Mouse (Mus musculus) heart, embryonic 10.5 days (tissue): ENCODE measurements around the gene Kpna3. TPM values are rescaled to one million over a fixed set of nuclear protein-coding genes. Genes with fewer than 3 reads are reported as not detected.
"Not testable (repeated sequence)": the region's sequence is repeated elsewhere in the genome, so short reads cannot be mapped to it uniquely, and the experiment has no call there.

Experiments used
- DNase-seq: peaks from one replicate; pipeline ENCODE4 v3.0.0-alpha.2; 2017; ENCODE audit warnings: low spot score
- H3K27ac ChIP-seq: fragments of 300-500 bp; sonication (generic); 2 replicates; pipeline ENCODE4 v1.5.1; 2016; ENCODE audit warnings: mild to moderate bottlenecking
- H3K27me3 ChIP-seq: fragments of 300-500 bp; sonication (generic); 2 replicates; pipeline ENCODE4 v1.6.1; 2016; ENCODE audit warnings: mild to moderate bottlenecking; ENCODE audit not compliant: poor library complexity, insufficient read depth, severe bottlenecking
- H3K36me3 ChIP-seq: fragments of 300-500 bp; sonication (generic); 2 replicates; pipeline ENCODE4 v1.6.1; 2016; ENCODE audit warnings: mild to moderate bottlenecking, moderate library complexity
- H3K4me1 ChIP-seq: fragments of 300-500 bp; sonication (generic); 2 replicates; pipeline ENCODE4 v1.6.1; 2016; ENCODE audit warnings: mild to moderate bottlenecking
- H3K4me3 ChIP-seq: fragments of 300-500 bp; sonication (generic); 2 replicates; pipeline ENCODE4 v1.5.1; 2016; ENCODE audit warnings: mild to moderate bottlenecking, moderate library complexity
- H3K9me3 ChIP-seq: fragments of 300-500 bp; sonication (generic); 2 replicates; pipeline ENCODE4 v1.6.1; 2016; ENCODE audit warnings: mild to moderate bottlenecking, moderate library complexity
- WGBS: fragments of 180-500 bp; shearing (Covaris S2); methylation state at CpG from one replicate; pipeline ENCODE4 v1.1.7; 2016; 5-methylcytosine and 5-hydroxymethylcytosine counted together
- polyA plus RNA-seq: library from polyadenylated mRNA; unstranded; fragments of >200 nt; fragmentation: Nextera tagmentation; extraction: Ambion mirVana; gene quantifications from 2 replicates; pipeline ENCODE4 v1.2.1, GENCODE M21; 2016

Kpna3 gene
- polyA plus RNA-seq, result 46.1 and 53.1 TPM in 2 replicates

DNA sequence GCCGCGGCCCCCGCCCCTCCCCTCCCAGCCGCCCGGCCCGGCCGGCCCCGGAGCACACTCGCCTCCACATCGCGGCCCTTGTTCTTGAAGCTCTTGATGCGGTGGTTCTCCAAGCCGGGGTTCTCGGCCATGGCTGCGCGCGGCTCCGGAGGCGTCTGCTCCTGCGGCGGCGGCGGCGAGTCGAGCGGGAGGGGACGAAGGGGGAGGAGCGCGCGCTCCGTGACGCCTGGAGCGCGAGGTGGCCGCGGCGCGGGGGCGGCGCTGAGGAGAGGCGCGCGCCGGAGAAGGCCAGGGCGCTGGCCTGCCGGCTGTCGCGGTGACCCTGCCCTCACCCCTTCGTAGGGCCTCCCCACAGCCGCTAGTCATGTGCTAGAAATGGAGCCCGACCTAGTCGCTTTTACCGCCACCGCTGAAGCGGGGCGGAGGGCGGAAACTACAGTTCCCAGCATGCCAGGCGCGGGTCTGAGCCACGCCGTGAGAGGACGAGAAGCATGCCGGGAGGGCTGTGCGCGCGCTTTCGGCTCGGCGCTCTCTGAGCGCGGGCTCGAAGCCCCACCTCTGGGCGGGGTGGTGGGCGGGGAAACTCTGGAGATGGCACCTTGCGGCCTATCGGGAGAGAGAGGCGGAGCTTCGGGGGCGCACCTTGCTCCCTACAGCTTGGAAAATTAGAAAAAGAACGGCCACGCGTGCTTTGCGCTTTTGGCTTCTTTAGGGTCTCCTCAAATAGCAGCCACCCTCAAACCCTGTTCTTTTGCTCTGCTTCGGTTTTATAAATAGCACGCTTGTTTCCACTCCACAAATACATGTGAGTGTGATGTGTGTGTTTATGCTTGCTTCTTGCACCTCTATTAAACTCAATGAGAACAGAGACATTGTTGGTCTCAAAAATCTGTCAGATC, at the start of gene Kpna3:
Gene Kpna3, minus strand, starts transcription at position 214 of the 899 bp plus-strand sequence.
- whole genome bisulfite sequencing, result under 1% methylated on average over 84 of the region's 85 CpGs
- H3K9me3 ChIP-seq, result no peaks in the 10 kb centered on the region
- no peaks in the 10 kb centered on the region for H3K27me3 ChIP-seq

DNA sequence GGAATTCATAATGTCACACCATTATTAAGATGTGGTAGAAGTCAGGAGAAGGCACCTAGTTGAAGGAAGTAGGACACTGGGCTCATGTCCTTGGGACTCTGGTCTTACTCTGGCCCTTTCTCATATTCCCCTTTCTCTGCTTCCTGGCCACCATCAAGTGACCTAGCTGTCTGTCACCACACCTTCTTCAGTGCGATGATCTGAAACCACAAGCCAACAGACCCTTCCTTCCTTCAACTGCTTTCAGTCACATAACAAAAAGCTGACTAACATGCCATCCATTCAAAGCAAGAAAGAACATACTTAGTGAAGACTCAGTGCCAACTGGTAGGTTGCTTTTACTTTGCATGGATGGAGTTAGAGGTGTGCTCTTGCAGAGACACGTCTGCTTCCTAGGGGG, 20.7 kb upstream of the Kpna3 start:
- no peaks in the 10 kb centered on the region for H3K27me3 ChIP-seq
- no peak overlapping the region for H3K27ac ChIP-seq
- 43% methylated on average over 2 of the region's 2 CpGs for WGBS
- no peaks in the 10 kb centered on the region for H3K36me3 ChIP-seq
- no peak for DNase-seq
- H3K9me3 ChIP-seq, result no peaks in the 10 kb centered on the region
- no peak overlapping the region for H3K4me3 ChIP-seq
- H3K4me1 ChIP-seq, result no peaks in the 10 kb centered on the region

More for the DNA sequence above, at the start of gene Kpna3:
- H3K27ac ChIP-seq, result peak within 1 kb of the TSS; percentile 98
- peak; percentile 99 for DNase-seq
- no peaks in the 10 kb centered on the region for H3K36me3 ChIP-seq
- peaks cover 13% of the 10 kb centered on the region for H3K4me1 ChIP-seq
- peak within 1 kb of the TSS; percentile 78 for H3K4me3 ChIP-seq

DNA sequence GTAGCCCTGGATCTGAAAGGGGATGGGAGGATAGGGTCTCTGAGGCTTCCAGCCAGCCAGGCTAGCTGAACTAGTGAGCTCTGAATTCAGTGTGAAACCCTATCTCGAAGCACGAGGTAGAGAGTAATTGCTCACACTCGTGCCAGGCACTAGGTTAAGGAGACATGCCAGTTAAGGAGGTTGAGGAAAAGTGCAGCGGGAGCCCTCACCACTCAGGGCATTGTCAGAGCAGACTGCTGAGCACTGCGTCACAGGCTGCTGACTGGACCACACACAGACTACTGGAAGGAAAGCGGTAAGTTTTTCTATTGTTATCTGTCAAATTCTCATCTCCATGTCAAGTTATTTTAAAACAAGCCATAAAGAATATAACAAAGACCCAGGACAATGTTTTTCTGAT, 17.8 kb upstream of the Kpna3 start:
- H3K9me3 ChIP-seq, result no peaks in the 10 kb centered on the region
- H3K36me3 ChIP-seq, result no peaks in the 10 kb centered on the region
- 53% methylated on average over 6 of the region's 6 CpGs for WGBS
- H3K27ac ChIP-seq, result no peak overlapping the region
- no peak overlapping the region for H3K4me3 ChIP-seq
- no peak for DNase-seq
- peaks cover 7% of the 10 kb centered on the region for H3K4me1 ChIP-seq
- no peaks in the 10 kb centered on the region for H3K27me3 ChIP-seq

DNA sequence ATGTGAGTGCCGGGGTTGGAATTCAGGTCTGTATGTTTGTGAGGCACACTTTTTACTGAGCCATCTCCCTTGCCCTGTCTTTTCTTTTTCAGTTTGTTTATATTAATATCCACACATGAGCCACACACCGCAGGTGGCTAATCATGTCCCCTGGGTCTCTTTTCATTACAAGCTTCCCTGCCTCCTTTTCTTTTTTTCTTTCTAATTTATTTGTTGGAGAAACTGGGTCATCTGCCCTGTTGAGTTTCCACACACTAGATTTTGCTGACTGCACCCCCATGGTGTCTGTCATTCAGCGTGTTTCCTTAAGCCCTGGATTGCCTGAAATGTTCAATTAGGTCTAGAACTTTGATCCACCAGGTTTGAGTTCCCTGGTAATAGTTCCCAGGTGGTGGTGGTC, 15.9 kb upstream of the Kpna3 start:
- 78% methylated on average over 3 of the region's 3 CpGs for WGBS
- no peak overlapping the region for H3K4me3 ChIP-seq
- no peak for DNase-seq
- no peaks in the 10 kb centered on the region for H3K36me3 ChIP-seq
- no peak overlapping the region for H3K27ac ChIP-seq
- no peaks in the 10 kb centered on the region for H3K27me3 ChIP-seq
- H3K4me1 ChIP-seq, result peaks cover 7% of the 10 kb centered on the region
- no peaks in the 10 kb centered on the region for H3K9me3 ChIP-seq

DNA sequence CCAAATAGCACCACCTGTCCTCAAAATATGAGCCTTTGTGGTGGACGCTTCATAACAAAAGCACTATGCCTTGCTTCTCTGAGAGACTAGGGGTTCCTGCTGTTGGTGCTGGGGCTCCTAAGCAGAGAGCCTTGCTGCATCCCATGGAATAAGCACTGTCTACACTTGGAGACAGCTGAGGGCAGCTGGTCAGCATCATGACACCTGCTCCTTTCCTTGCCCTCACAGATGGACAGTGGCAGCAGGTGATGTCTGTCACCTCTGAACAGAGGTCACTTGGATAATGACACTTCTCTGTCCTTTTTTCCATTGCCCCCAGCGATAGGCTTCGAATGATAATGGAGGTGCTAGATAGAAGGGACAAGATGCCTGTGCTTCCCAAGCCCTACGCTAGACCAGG, 13.4 kb upstream of the Kpna3 start:
- Histone ChIP-seq H3K9me3 (no peaks in the 10 kb centered on the region), H3K27ac (no peak overlapping the region), H3K4me1 (peaks cover 7% of the 10 kb centered on the region), H3K27me3 (no peaks in the 10 kb centered on the region), H3K4me3 (no peak overlapping the region), H3K36me3 (no peaks in the 10 kb centered on the region)
- DNase-seq, result no peak
- WGBS, result 57% methylated on average over 4 of the region's 4 CpGs

DNA sequence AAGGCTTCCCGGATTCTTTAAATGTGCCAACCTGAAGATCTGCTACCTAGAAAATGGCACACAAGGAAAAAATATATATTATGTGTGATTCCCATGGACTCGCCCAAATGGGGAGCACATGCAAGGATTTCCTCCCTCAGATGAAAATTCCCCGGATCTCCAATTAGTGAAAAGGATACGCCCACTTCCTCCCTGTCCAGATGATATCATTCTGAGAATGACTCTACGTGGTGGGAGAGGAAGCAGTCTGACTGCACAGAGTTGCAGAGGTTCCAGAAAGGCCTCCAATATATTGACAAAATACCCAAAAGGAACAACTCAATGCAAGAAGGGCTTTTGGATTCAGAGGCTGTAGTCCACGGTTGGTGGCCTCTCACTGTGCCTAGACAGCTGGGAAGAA, 12.8 kb upstream of the Kpna3 start:
- H3K27me3 ChIP-seq, result no peaks in the 10 kb centered on the region
- no peaks in the 10 kb centered on the region for H3K9me3 ChIP-seq
- peaks cover 10% of the 10 kb centered on the region for H3K4me1 ChIP-seq
- no peak overlapping the region for H3K4me3 ChIP-seq
- 60% methylated on average over 6 of the region's 6 CpGs for WGBS
- H3K27ac ChIP-seq, result no peak overlapping the region
- no peak for DNase-seq
- no peaks in the 10 kb centered on the region for H3K36me3 ChIP-seq

DNA sequence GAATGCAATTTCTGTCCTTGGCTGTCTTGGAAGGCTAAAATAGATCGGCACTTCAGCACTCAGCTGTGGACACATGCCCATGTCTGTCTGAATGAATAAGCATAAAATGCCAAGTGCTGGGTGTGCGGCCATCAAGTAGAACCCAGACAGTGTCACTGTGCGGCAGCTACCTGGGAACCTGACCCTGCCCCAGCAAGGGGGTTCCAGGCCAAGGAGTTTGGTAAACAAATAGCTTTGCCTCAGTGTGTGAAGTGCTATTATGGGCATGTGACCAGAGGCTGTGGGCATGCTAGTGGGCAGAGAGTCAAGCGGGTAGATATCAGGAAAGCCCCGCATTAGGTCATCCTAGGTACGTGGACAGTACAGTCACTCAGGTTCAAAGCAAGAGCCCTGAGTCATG, 8.1 kb upstream of the Kpna3 start:
- WGBS, result 76% methylated on average over 6 of the region's 6 CpGs
- no peak for DNase-seq
- Histone ChIP-seq H3K27ac (no peak overlapping the region), H3K36me3 (no peaks in the 10 kb centered on the region), H3K4me1 (peaks cover 11% of the 10 kb centered on the region), H3K9me3 (no peaks in the 10 kb centered on the region), H3K27me3 (no peaks in the 10 kb centered on the region), H3K4me3 (no peak overlapping the region)

DNA sequence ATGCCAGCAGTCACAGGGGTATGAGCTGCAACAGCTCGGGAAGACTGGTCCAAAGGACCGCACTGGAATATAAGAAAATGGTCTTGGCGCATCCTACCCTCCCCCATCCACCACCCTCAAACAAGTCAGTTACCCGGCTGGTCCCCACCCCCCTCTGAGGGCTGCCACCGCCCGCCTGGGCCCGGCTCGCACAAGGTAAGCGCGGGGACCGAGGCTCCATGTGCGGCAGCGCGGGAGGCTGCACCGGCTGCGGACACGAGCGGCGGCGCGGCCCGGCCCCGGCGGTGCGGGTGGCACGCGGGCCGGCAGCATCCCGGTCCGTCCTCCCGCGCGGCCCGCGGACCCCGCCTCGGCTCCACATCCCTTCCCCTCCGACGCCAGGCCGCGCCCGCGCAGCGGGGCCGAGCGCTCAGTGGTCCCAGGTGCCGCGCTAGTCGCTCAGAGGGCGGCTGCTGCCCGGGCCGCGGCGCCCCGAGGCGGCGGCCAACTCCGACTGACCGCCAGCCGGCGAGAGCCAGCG, 473 bp downstream of the Kpna3 start:
- peaks cover 13% of the 10 kb centered on the region for H3K4me1 ChIP-seq
- H3K4me3 ChIP-seq, result peak overlapping the region; percentile 78
- DNase-seq, result peak; percentile 84
- no peaks in the 10 kb centered on the region for H3K9me3 ChIP-seq
- H3K27me3 ChIP-seq, result no peaks in the 10 kb centered on the region
- H3K36me3 ChIP-seq, result no peaks in the 10 kb centered on the region
- H3K27ac ChIP-seq, result peak overlapping the region; percentile 98
- WGBS, result 1% methylated on average over 49 of the region's 62 CpGs

DNA sequence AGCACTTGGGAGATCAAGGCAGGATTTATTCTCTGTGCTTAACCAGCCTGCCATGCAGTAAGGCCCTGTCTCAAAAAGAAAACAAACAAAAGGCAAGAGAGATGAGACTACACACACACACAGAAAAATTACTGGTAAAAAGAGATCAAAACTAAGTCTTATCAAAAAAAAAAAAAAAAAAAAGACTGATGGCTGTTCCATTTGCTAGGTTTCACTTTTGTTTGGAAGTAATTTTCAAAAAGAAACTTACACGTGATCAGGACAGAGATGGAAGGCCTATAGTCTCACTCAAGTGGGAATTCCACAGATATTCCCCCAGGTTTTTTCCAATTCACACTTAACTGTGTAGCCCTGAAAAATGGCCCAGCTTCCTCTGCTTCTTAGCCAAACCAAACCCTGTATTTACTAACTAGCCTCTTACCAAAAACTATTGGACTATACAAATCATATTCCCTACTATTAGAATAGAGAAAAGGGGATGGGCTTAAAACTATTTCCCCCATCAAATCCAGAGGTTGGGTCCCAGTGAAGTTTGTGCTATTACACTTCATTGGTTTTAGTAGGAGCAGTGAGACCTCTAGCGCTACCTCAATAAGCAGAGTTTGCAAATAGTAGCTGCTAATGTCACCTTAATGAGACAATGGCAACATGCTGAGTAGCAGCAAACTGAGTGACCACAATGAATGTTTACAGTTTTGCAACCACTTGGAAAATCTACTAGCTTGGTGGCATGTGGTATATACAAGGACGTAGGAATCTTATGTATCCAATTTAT, 1.3 kb downstream of the Kpna3 start:
- no peaks in the 10 kb centered on the region for H3K36me3 ChIP-seq
- no peak overlapping the region for H3K27ac ChIP-seq
- no peaks in the 10 kb centered on the region for H3K9me3 ChIP-seq
- DNase-seq, result no peak
- no peaks in the 10 kb centered on the region for H3K27me3 ChIP-seq
- peaks cover 13% of the 10 kb centered on the region for H3K4me1 ChIP-seq
- peak overlapping the region; percentile 78 for H3K4me3 ChIP-seq
- WGBS, result 25% methylated on average over 3 of the region's 3 CpGs

DNA sequence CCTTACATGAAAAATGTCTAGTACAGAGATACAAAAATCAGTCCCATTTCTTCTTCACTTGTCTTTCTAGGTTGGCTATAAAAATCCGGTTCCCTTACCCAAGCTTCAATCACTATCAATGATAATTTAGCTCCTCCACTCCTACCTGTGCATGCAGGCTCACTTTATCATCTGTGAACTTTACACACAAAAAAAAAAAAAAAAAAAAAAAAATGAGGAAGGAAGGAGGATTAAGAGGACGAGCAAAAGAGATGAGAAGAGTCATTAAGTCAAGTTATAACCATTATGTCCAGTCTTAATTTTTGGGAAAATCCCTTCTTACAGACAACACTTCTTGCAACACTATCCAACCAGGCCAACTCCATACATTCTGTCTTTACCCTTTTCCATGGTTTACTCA, 2.8 kb downstream of the Kpna3 start:
- WGBS, result 82% methylated on average over 2 of the region's 2 CpGs
- Histone ChIP-seq H3K27me3 (no peaks in the 10 kb centered on the region), H3K27ac (no peak overlapping the region), H3K36me3 (no peaks in the 10 kb centered on the region), H3K9me3 (no peaks in the 10 kb centered on the region), H3K4me1 (peaks cover 23% of the 10 kb centered on the region), H3K4me3 (no peak overlapping the region)
- DNase-seq, result no peak

DNA sequence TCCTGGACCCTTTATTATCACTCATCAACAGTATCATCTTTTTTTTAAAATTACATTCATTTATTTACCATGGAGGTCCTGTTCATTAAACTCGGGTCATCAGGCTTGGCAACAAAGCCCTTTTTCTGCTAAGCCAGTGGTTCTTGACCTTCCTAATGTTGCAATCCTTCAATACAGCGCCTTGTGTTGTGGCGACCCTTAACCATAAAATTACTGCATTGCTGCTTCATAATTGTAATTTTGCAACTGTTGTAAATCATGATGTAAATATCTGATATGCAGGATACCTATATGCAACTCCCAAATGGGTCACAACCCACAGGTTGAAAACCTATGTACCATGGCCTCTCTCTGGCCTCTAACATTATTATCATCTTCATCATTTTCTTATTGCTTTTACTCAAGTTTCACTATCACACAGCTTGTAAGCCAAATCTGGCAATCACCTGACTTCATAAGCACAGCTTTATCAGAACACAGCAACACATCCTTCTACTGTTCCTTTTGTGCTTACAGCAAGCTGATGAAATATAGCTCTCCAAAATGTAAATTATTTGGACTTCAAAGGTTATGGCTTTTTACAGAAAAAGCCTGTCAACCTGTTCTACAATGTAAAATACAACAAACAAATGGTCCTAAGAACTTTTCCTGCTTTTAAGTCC, 11.4 kb downstream of the Kpna3 start:
- Histone ChIP-seq H3K9me3 (no peaks in the 10 kb centered on the region), H3K27me3 (no peaks in the 10 kb centered on the region), H3K4me1 (peaks cover 18% of the 10 kb centered on the region), H3K36me3 (no peaks in the 10 kb centered on the region), H3K27ac (no peak overlapping the region), H3K4me3 (no peak overlapping the region)
- 76% methylated on average over 3 of the region's 3 CpGs for WGBS
- DNase-seq, result no peak

DNA sequence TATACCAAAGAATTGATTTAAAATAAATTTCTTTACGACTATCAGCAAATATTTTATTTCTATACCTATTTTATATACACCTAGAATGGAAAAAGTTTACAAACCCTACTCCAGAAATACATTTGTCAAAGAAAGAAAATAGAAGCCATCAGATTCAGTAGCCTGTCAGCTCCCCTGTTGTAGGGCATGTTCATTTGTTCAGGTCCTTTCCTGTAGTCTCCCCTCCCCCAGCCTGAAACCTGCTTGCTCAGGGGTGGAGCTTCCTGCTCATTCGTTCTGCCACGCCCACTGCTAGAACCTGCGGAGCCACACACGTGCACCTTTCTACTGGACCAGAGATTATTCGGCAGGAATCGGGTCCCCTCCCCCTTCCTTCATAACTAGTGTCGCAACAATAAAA, 12.6 kb downstream of the Kpna3 start:
- DNase-seq, H3K36me3 ChIP-seq, H3K27ac ChIP-seq, H3K27me3 ChIP-seq, H3K4me1 ChIP-seq, H3K9me3 ChIP-seq, H3K4me3 ChIP-seq: not testable (repeated sequence)
- WGBS, result 26% methylated on average over 7 of the region's 8 CpGs
